Mouse (Mus musculus): ENCODE measurements around the gene Plekhd1. TPM values are rescaled to one million over a fixed set of nuclear protein-coding genes. Genes with fewer than 3 reads are reported as not detected.

The Plekhd1 gene
- total RNA-seq, 2 experiments from 2014 or later, result 2.1 to 2.8 TPM

GRCm38 (mm10) chr12:80695004-80695403, 2.6 kb downstream of the Plekhd1 start:
- intact Hi-C loops (cut with DNase I), result no loop called here
- DNase-seq (ENCODE audit: low spot score in 2 of 2), result no peak

- DNase-seq (ENCODE audit: low spot score in 2 of 2), result no peak
- intact Hi-C loops (cut with DNase I), result no loop called here
Measured at GRCm38 (mm10) chr12:80698526-80699143, 6.2 kb downstream of the Plekhd1 start.

- no peak for DNase-seq (ENCODE audit: low spot score in 2 of 2)
- intact Hi-C loops (cut with DNase I), result no loop called here
Measured at GRCm38 (mm10) chr12:80699144-80699531, 6.7 kb downstream of the Plekhd1 start.

GRCm38 (mm10) chr12:80701332-80701731, 8.9 kb downstream of the Plekhd1 start:
- intact Hi-C loops (cut with DNase I), result no loop called here
- no peak for DNase-seq (ENCODE audit: low spot score in 2 of 2)

GRCm38 (mm10) chr12:80706208-80706914, 14.0 kb downstream of the Plekhd1 start:
- DNase-seq (ENCODE audit: low spot score in 2 of 2), result no peak
- intact Hi-C loops (cut with DNase I), result no loop called here

GRCm38 (mm10) chr12:80706915-80707604, 14.7 kb downstream of the Plekhd1 start:
- intact Hi-C loops (cut with DNase I), result no loop called here
- DNase-seq (ENCODE audit: low spot score in 2 of 2), result no peak

- DNase-seq (ENCODE audit: low spot score in 2 of 2), result no peak
- intact Hi-C loops (cut with DNase I), result no loop called here
Measured at GRCm38 (mm10) chr12:80715915-80716314, 23.5 kb downstream of the Plekhd1 start.

- DNase-seq (ENCODE audit: low spot score in 2 of 2), result no peak
- intact Hi-C loops (cut with DNase I), result no loop called here
Measured at GRCm38 (mm10) chr12:80719141-80719540, 26.8 kb downstream of the Plekhd1 start.

- intact Hi-C loops (cut with DNase I), result loop anchor here (5.0 kb wide), 1 partner anchor 563 kb away; no protein-coding TSS in a partner anchor
Measured at GRCm38 (mm10) chr12:80720507-80720906, 28.1 kb downstream of the Plekhd1 start.

GRCm38 (mm10) chr12:80721458-80721857, 29.1 kb downstream of the Plekhd1 start:
- no peak for DNase-seq (ENCODE audit: low spot score in 2 of 2)
- intact Hi-C loops (cut with DNase I), result loop anchor here (5.0 kb wide), 1 partner anchor 564 kb away; no protein-coding TSS in a partner anchor

More at GRCm38 (mm10) chr12:80720507-80720906, 28.1 kb downstream of the Plekhd1 start:
- no peak for DNase-seq (ENCODE audit: low spot score in 2 of 2)

GRCm38 (mm10) chr12:80724853-80725559, 32.6 kb downstream of the Plekhd1 start:
- intact Hi-C loops (cut with DNase I), result loop anchor here (5.0 kb wide), 2 partner anchors 43 to 568 kb away; no protein-coding TSS in a partner anchor
- DNase-seq (ENCODE audit: low spot score in 2 of 2), result peak; percentile 74 to 83

- intact Hi-C loops (cut with DNase I), result loop anchor here (5.0 kb wide), 1 partner anchor 46 kb away; no protein-coding TSS in a partner anchor
- no peak for DNase-seq (ENCODE audit: low spot score in 2 of 2)
Measured at GRCm38 (mm10) chr12:80728207-80728606, 35.8 kb downstream of the Plekhd1 start.

- no peak for DNase-seq (ENCODE audit: low spot score in 2 of 2)
- intact Hi-C loops (cut with DNase I), result loop anchor here (5.0 kb wide), 1 partner anchor 47 kb away; no protein-coding TSS in a partner anchor
Measured at GRCm38 (mm10) chr12:80728814-80729213, 36.4 kb downstream of the Plekhd1 start.

- intact Hi-C loops (cut with DNase I), result loop anchor here (1.0 to 5.0 kb wide), 2 partner anchors 30 to 48 kb away; partner anchors contain the start of gene Ccdc177
- peak in 1 of 2 experiments; percentile 28 for DNase-seq (ENCODE audit: low spot score in 2 of 2)
Measured at GRCm38 (mm10) chr12:80729758-80730530, 37.6 kb downstream of the Plekhd1 start.

- peak; percentile 66 to 67 for DNase-seq (ENCODE audit: low spot score in 2 of 2)
- intact Hi-C loops (cut with DNase I), result loop anchor here (1.0 kb wide), 1 partner anchor 30 kb away; the partner anchor contains the start of gene Ccdc177
Measured at GRCm38 (mm10) chr12:80730567-80730966, 38.2 kb downstream of the Plekhd1 start.

- DNase-seq (ENCODE audit: low spot score in 2 of 2), result no peak
- intact Hi-C loops (cut with DNase I), result no loop called here
Measured at GRCm38 (mm10) chr12:80734526-80735470, 42.4 kb downstream of the Plekhd1 start.

- intact Hi-C loops (cut with DNase I), result loop anchor here (1.0 kb wide), 1 partner anchor 24 kb away; the partner anchor contains the start of gene Ccdc177
- peak; percentile 66 to 72 for DNase-seq (ENCODE audit: low spot score in 2 of 2)
Measured at GRCm38 (mm10) chr12:80736464-80737282, 44.3 kb downstream of the Plekhd1 start.

Measured in left cerebral cortex, postnatal 36 days (tissue).